Mouse (Mus musculus): ENCODE data around the gene 4930564D02Rik. TPM values are rescaled to one million over a fixed set of nuclear protein-coding genes. Genes with fewer than 3 reads are reported as not detected.

Gene 4930564D02Rik
- total and polyA plus RNA-seq, 3 experiments: not detected

DNA sequence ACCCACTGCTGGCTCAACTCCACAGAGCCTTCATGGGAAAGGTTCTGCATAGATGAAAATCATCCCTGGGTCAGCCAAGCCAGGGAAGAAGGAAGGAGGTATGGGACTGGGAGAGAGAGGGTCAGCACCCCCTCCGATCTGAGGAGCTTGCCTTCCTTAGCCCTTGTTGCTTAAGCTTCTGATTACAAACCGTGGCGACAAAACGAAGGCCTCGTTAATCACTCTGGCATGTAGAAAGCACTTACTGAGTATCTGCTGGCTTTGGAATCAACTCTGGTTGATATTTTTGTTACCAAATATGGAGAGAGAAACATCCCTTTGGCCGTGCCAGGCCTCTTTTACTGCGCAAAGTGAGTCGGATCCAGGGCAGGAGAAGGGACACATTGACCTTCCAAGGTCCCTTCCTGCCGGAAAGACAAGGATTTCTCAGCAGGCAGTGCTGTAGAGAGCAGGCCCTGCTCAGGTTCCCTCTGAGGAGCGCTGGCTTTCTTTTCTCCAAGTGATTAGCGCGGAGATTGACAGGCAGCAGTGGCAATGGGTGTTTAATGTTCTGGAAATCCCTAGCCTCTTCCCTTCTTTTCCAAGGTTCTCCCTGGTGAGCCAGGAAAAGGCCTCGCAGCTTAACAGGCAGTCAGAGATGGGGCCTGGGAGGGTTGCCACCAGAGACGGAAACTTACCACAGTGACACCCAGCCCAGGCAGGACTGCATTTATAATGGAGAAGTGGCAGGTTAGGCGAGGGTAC, 33.1 kb downstream of the 4930564D02Rik start:
- TF ChIP-seq POLR2A (IDR thresholded peaks at IDR 0.05; ENCODE audit: insufficient read depth, low read depth, low read length) (no peak), CTCF (IDR thresholded peaks at IDR 0.05) (no peak), EP300 (IDR thresholded peaks at IDR 0.05; ENCODE audit: insufficient read depth, low read depth, low read length) (no peak)
- 38% methylated on average over 15 of the region's 15 CpGs for WGBS
- intact Hi-C loops (cut with DNase I): no loop called here

DNA sequence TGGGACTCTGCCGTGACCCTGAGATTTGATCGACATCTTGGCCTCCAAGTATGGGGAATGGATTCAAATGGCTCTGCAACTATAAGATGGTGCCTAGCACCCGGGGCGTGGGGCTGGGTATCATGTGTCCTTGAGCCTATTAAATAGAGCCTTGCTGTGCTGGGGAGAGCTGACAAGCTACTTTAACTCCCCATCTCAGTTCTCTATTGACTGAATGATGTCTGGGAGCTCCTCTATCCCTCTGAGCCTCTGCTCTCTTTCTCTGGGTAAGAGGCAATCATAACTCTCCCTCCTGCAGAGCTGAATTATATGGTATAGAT, 33.6 kb downstream of the 4930564D02Rik start:
- Histone ChIP-seq H3K9ac (ENCODE audit: low read depth, low read length) (no peak overlapping the region), H3K36me3 (ENCODE audit: control insufficient read depth, insufficient read depth, low read length) (no peaks in the 10 kb centered on the region), H3K27me3 (ENCODE audit: control insufficient read depth, insufficient read depth, low read length) (no peaks in the 10 kb centered on the region), H3K79me2 (replicated peaks; ENCODE audit: control insufficient read depth, insufficient read depth, low read length) (no peaks in the 10 kb centered on the region), H3K4me3 (no peak overlapping the region), H3K4me1 (ENCODE audit: control insufficient read depth, insufficient read depth, low read length) (peaks cover 3% of the 10 kb centered on the region; the same call in 1 of the 2 replicates), H3K27ac (no peak overlapping the region)
- no peak for DNase-seq
- TF ChIP-seq EP300 (IDR thresholded peaks at IDR 0.05; ENCODE audit: insufficient read depth, low read depth, low read length) (no peak), CTCF (IDR thresholded peaks at IDR 0.05) (no peak), POLR2A (IDR thresholded peaks at IDR 0.05; ENCODE audit: insufficient read depth, low read depth, low read length) (no peak)
- intact Hi-C loops (cut with DNase I): no loop called here
- 77% methylated on average over 4 of the region's 4 CpGs for WGBS

More for the DNA sequence above, 33.1 kb downstream of the 4930564D02Rik start:
- Histone ChIP-seq H3K4me3 (no peak overlapping the region), H3K36me3 (ENCODE audit: control insufficient read depth, insufficient read depth, low read length) (no peaks in the 10 kb centered on the region), H3K27me3 (ENCODE audit: control insufficient read depth, insufficient read depth, low read length) (no peaks in the 10 kb centered on the region), H3K4me1 (ENCODE audit: control insufficient read depth, insufficient read depth, low read length) (peaks cover 3% of the 10 kb centered on the region; the same call in 1 of the 2 replicates), H3K9ac (ENCODE audit: low read depth, low read length) (no peak overlapping the region), H3K79me2 (replicated peaks; ENCODE audit: control insufficient read depth, insufficient read depth, low read length) (no peaks in the 10 kb centered on the region), H3K27ac (no peak overlapping the region)
- DNase-seq: no peak

DNA sequence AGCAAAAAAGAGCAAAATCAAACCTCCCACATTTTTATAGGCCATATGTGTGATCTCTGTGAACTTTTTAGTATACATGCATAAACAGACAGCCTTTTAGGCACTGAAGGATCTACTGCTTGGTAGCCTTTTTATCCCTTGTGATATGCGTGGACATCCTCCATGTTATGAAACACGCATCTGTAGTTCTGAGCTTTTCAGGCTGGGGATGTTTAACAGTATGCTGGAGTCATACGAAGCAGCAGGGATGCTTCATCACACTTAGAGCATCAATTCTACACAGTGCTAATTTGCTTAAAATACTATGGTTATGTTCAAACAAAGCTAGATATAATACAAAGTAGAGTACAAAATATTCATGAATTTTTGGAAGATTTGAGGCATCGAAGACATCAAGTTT, 39.2 kb downstream of the 4930564D02Rik start:
- 90% methylated on average over 4 of the region's 4 CpGs for WGBS

DNA sequence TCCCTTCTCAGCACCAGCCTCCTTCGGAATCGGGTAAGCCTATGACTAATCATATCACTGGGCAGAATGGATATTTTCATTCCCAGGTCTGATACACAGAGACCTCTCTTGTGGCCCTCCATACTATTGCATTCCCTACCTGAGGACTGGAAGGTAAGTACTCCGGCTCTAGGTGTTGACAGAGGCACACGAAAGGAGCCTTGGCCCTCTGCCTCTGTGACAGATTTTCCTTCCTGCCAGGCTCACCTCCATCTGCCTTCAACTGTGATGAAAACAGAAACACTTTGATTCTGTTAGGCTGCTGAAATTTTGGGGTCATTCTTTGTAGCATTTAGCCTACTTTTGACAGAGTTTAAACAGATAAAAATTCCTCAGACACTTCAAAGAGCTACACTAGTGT, 47.2 kb downstream of the 4930564D02Rik start:
- intact Hi-C loops (cut with DNase I): loop anchor here (5.0 kb wide), 1 partner anchor 53 kb away; no protein-coding TSS in a partner anchor
- TF ChIP-seq EP300 (IDR thresholded peaks at IDR 0.05; ENCODE audit: insufficient read depth, low read depth, low read length): no peak
- TF ChIP-seq CTCF (IDR thresholded peaks at IDR 0.05): no peak
- TF ChIP-seq POLR2A (IDR thresholded peaks at IDR 0.05; ENCODE audit: insufficient read depth, low read depth, low read length): no peak
- 81% methylated on average over 4 of the region's 4 CpGs for WGBS

More for the DNA sequence above, 39.2 kb downstream of the 4930564D02Rik start:
- Histone ChIP-seq H3K27me3 (ENCODE audit: control insufficient read depth, insufficient read depth, low read length) (no peaks in the 10 kb centered on the region), H3K4me3 (no peak overlapping the region), H3K4me1 (ENCODE audit: control insufficient read depth, insufficient read depth, low read length) (no peaks in the 10 kb centered on the region), H3K27ac (no peak overlapping the region), H3K9ac (ENCODE audit: low read depth, low read length) (no peak overlapping the region), H3K36me3 (ENCODE audit: control insufficient read depth, insufficient read depth, low read length) (no peaks in the 10 kb centered on the region), H3K79me2 (replicated peaks; ENCODE audit: control insufficient read depth, insufficient read depth, low read length) (no peaks in the 10 kb centered on the region)
- TF ChIP-seq CTCF (IDR thresholded peaks at IDR 0.05) (no peak), EP300 (IDR thresholded peaks at IDR 0.05; ENCODE audit: insufficient read depth, low read depth, low read length) (no peak), POLR2A (IDR thresholded peaks at IDR 0.05; ENCODE audit: insufficient read depth, low read depth, low read length) (no peak)
- intact Hi-C loops (cut with DNase I): no loop called here
- DNase-seq: no peak

DNA sequence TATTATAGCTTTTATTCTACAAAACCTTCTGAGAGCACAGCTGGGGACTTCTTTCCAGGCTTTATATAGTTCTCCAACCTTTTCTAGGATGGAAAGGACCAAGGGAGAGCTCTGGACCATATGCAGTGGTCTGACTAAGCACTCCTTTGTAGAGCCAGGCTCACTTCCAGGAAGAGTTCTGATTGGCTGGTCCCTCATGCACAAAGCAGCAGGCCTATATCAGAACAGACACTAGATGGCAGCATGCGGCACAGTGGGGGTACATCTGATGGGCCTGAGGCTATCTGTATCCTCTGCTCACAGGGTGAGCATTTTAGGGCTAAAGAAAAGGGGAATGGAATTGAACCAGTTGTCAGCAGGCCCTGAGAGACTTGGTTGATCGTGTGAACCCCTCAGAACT, 47.6 kb downstream of the 4930564D02Rik start:
- Histone ChIP-seq H3K27me3 (ENCODE audit: control insufficient read depth, insufficient read depth, low read length) (no peaks in the 10 kb centered on the region), H3K4me3 (no peak overlapping the region), H3K79me2 (replicated peaks; ENCODE audit: control insufficient read depth, insufficient read depth, low read length) (no peaks in the 10 kb centered on the region), H3K27ac (no peak overlapping the region), H3K4me1 (ENCODE audit: control insufficient read depth, insufficient read depth, low read length) (no peaks in the 10 kb centered on the region), H3K9ac (ENCODE audit: low read depth, low read length) (no peak overlapping the region), H3K36me3 (ENCODE audit: control insufficient read depth, insufficient read depth, low read length) (no peaks in the 10 kb centered on the region)
- intact Hi-C loops (cut with DNase I): loop anchor here (5.0 kb wide), 1 partner anchor 53 kb away; no protein-coding TSS in a partner anchor
- DNase-seq: peak; percentile 51 to 62
- peak; percentile 82 for TF ChIP-seq CTCF (IDR thresholded peaks at IDR 0.05)
- no peak for TF ChIP-seq POLR2A (IDR thresholded peaks at IDR 0.05; ENCODE audit: insufficient read depth, low read depth, low read length)
- no peak for TF ChIP-seq EP300 (IDR thresholded peaks at IDR 0.05; ENCODE audit: insufficient read depth, low read depth, low read length)
- 22% methylated on average over 2 of the region's 2 CpGs for WGBS

More for the DNA sequence above, 47.2 kb downstream of the 4930564D02Rik start:
- Histone ChIP-seq H3K9ac (ENCODE audit: low read depth, low read length) (no peak overlapping the region), H3K79me2 (replicated peaks; ENCODE audit: control insufficient read depth, insufficient read depth, low read length) (no peaks in the 10 kb centered on the region), H3K36me3 (ENCODE audit: control insufficient read depth, insufficient read depth, low read length) (no peaks in the 10 kb centered on the region), H3K4me1 (ENCODE audit: control insufficient read depth, insufficient read depth, low read length) (no peaks in the 10 kb centered on the region), H3K27ac (no peak overlapping the region), H3K4me3 (no peak overlapping the region), H3K27me3 (ENCODE audit: control insufficient read depth, insufficient read depth, low read length) (no peaks in the 10 kb centered on the region)
- no peak for DNase-seq

DNA sequence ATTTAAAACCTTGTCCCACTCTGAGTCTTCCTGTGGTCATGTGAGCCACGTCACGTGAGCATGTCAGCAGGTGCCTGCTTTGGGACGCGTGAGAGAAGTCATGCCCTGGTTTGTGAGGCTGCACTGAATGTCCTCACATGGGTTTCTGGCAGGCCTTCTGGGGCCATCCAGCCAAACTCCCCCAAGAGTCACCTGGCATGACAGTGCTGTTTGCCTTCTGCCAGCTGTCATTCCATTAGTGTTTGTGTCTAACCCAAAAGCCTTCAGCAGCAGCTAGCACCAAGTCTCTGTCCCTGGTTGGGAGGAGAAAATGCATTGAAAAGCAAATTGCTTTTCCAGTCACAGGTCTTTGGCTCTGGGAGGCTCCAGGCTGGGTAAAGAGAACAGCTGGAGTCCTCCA, 50.0 kb downstream of the 4930564D02Rik start:
- intact Hi-C loops (cut with DNase I): no loop called here

More for the DNA sequence above, 50.0 kb downstream of the 4930564D02Rik start:
- Histone ChIP-seq H3K79me2 (replicated peaks; ENCODE audit: control insufficient read depth, insufficient read depth, low read length) (no peaks in the 10 kb centered on the region), H3K4me1 (ENCODE audit: control insufficient read depth, insufficient read depth, low read length) (no peaks in the 10 kb centered on the region), H3K27ac (peak overlapping the region; percentile 38), H3K27me3 (ENCODE audit: control insufficient read depth, insufficient read depth, low read length) (no peaks in the 10 kb centered on the region), H3K4me3 (no peak overlapping the region), H3K36me3 (ENCODE audit: control insufficient read depth, insufficient read depth, low read length) (no peaks in the 10 kb centered on the region), H3K9ac (ENCODE audit: low read depth, low read length) (no peak overlapping the region)
- TF ChIP-seq POLR2A (IDR thresholded peaks at IDR 0.05; ENCODE audit: insufficient read depth, low read depth, low read length) (no peak), EP300 (IDR thresholded peaks at IDR 0.05; ENCODE audit: insufficient read depth, low read depth, low read length) (peak; percentile 70; the same call in 1 of the 2 replicates), CTCF (IDR thresholded peaks at IDR 0.05) (no peak)
- WGBS: 58% methylated on average over 4 of the region's 4 CpGs
- DNase-seq: peak; percentile 34 to 61
